Mouse (Mus musculus): Measurements from ENCODE around the gene Ankrd26.

GRCm38 (mm10) chr6:118561225-118561624 lies 801 bp downstream of the Ankrd26 start:
- TF ChIP-seq CTCF (IDR thresholded peaks at IDR 0.05; ENCODE audit: low read depth, low read length): no peak
- TF ChIP-seq POLR2A (IDR thresholded peaks at IDR 0.05; ENCODE audit: extremely low read depth, insufficient read depth, low read length): no peak
